Mouse (Mus musculus): ENCODE data around the gene Ppp6r1.

The Ppp6r1 gene

DNA sequence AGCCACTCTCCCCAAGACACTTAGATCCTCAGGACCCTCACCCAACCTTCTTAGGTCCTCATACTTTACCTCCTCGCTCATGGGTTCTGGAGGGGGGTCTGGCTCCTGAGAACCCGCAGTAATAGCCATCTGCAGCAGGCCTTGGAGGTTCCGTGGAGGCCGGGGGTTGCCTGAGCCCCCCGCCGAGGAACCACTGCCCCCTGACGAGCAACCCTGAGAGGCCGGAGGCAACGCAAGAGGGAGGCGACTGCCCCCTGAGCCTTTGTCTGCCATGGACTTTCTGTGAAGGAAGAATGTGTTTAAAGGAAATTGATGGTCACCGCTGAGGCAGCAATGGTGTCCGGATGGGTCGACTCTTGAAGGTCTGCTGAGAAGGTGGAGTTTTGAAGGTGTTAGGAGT lies 25.4 kb upstream of the Ppp6r1 start:
- no peaks in the 10 kb centered on the region for H3K27me3 ChIP-seq (ENCODE audit: insufficient read depth, low read length)
- H3K9me3 ChIP-seq (ENCODE audit: low read length): no peaks in the 10 kb centered on the region
- H3K4me3 ChIP-seq (replicated peaks; ENCODE audit: low read length): peak overlapping the region; percentile 93
- H3K36me3 ChIP-seq (ENCODE audit: insufficient read depth, low read length): peaks cover 32% of the 10 kb centered on the region
- peaks cover 34% of the 10 kb centered on the region for H3K4me1 ChIP-seq (replicated peaks; ENCODE audit: low read depth, low read length)
- no peak for TF ChIP-seq NANOG (IDR thresholded peaks at IDR 0.05; ENCODE audit: borderline replicate concordance, low read length)
- no peak for TF ChIP-seq CTCF (conservative IDR thresholded peaks at IDR 0.05; ENCODE audit: low read length)
- TF ChIP-seq POU5F1 (IDR thresholded peaks at IDR 0.05; ENCODE audit: borderline replicate concordance, low read length): no peak

DNA sequence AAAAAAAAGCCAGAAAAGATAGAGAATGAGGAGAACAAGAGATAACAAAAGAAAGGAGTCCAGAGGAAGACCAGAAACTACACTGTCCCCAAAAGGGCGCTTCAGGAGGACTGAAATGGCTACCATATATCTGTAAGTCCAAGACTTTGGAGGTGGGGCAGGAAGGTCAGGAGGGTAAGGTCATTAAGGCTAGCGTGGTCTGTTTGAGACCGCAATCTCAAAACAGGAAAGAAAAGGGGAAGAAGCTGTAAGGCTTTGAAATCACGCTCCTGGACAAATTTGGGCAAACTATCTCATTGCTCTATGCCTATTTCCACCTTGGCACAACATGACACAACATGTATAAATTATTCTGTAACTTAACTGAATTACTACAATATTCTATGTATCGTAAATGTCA lies 24.5 kb upstream of the Ppp6r1 start:
- peaks cover 36% of the 10 kb centered on the region for H3K36me3 ChIP-seq (ENCODE audit: insufficient read depth, low read length)
- no peaks in the 10 kb centered on the region for H3K9me3 ChIP-seq (ENCODE audit: low read length)
- H3K27me3 ChIP-seq (ENCODE audit: insufficient read depth, low read length): no peaks in the 10 kb centered on the region
- H3K4me1 ChIP-seq (replicated peaks; ENCODE audit: low read depth, low read length): peaks cover 32% of the 10 kb centered on the region
- TF ChIP-seq POU5F1 (IDR thresholded peaks at IDR 0.05; ENCODE audit: borderline replicate concordance, low read length): no peak
- TF ChIP-seq NANOG (IDR thresholded peaks at IDR 0.05; ENCODE audit: borderline replicate concordance, low read length): no peak
- no peak for TF ChIP-seq CTCF (conservative IDR thresholded peaks at IDR 0.05; ENCODE audit: low read length)
- H3K4me3 ChIP-seq (replicated peaks; ENCODE audit: low read length): no peak overlapping the region

GRCm38 (mm10) chr7:4675200-4675599 lies 16.4 kb upstream of the Ppp6r1 start:
- H3K27me3 ChIP-seq (ENCODE audit: insufficient read depth, low read length): no peaks in the 10 kb centered on the region
- no peaks in the 10 kb centered on the region for H3K9me3 ChIP-seq (ENCODE audit: low read length)
- peaks cover 80% of the 10 kb centered on the region for H3K36me3 ChIP-seq (ENCODE audit: insufficient read depth, low read length)
- TF ChIP-seq CTCF (conservative IDR thresholded peaks at IDR 0.05; ENCODE audit: low read length) (no peak), POU5F1 (IDR thresholded peaks at IDR 0.05; ENCODE audit: borderline replicate concordance, low read length) (no peak), NANOG (IDR thresholded peaks at IDR 0.05; ENCODE audit: borderline replicate concordance, low read length) (no peak)
- H3K4me1 ChIP-seq (replicated peaks; ENCODE audit: low read depth, low read length): peaks cover 55% of the 10 kb centered on the region
- no peak overlapping the region for H3K4me3 ChIP-seq (replicated peaks; ENCODE audit: low read length)

GRCm38 (mm10) chr7:4674114-4674731 lies 15.4 kb upstream of the Ppp6r1 start:
- Histone ChIP-seq H3K27me3 (ENCODE audit: insufficient read depth, low read length) (no peaks in the 10 kb centered on the region), H3K4me1 (replicated peaks; ENCODE audit: low read depth, low read length) (peaks cover 62% of the 10 kb centered on the region), H3K36me3 (ENCODE audit: insufficient read depth, low read length) (peaks cover 80% of the 10 kb centered on the region), H3K4me3 (replicated peaks; ENCODE audit: low read length) (no peak overlapping the region), H3K9me3 (ENCODE audit: low read length) (no peaks in the 10 kb centered on the region)
- TF ChIP-seq CTCF (conservative IDR thresholded peaks at IDR 0.05; ENCODE audit: low read length) (no peak), NANOG (IDR thresholded peaks at IDR 0.05; ENCODE audit: borderline replicate concordance, low read length) (no peak), POU5F1 (IDR thresholded peaks at IDR 0.05; ENCODE audit: borderline replicate concordance, low read length) (no peak)

DNA sequence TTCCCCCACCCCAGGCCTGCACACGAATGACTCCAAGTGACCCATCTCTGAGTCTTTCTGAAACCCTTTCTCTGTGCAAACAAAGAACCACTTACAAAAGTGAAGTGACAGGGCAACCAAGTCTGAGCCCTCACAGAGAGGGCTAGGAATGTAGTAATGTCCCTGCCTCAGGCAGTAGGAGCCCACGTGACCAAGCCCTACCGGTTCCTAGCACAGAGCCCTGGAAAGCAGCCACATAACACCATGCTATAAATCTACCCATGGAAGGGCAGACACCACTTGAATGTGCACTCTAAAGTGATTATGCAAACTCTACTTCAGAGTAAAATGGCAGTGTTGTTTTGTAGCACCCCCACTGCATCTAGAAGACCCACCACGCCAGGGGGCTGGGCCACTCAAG lies 13.1 kb upstream of the Ppp6r1 start:
- TF ChIP-seq POU5F1 (IDR thresholded peaks at IDR 0.05; ENCODE audit: borderline replicate concordance, low read length) (no peak), CTCF (conservative IDR thresholded peaks at IDR 0.05; ENCODE audit: low read length) (no peak), NANOG (IDR thresholded peaks at IDR 0.05; ENCODE audit: borderline replicate concordance, low read length) (no peak)
- Histone ChIP-seq H3K9me3 (ENCODE audit: low read length) (no peaks in the 10 kb centered on the region), H3K4me3 (replicated peaks; ENCODE audit: low read length) (peak overlapping the region; percentile 20; the same call in 1 of the 2 replicates), H3K36me3 (ENCODE audit: insufficient read depth, low read length) (peaks cover 79% of the 10 kb centered on the region), H3K4me1 (replicated peaks; ENCODE audit: low read depth, low read length) (peaks cover 62% of the 10 kb centered on the region), H3K27me3 (ENCODE audit: insufficient read depth, low read length) (no peaks in the 10 kb centered on the region)

DNA sequence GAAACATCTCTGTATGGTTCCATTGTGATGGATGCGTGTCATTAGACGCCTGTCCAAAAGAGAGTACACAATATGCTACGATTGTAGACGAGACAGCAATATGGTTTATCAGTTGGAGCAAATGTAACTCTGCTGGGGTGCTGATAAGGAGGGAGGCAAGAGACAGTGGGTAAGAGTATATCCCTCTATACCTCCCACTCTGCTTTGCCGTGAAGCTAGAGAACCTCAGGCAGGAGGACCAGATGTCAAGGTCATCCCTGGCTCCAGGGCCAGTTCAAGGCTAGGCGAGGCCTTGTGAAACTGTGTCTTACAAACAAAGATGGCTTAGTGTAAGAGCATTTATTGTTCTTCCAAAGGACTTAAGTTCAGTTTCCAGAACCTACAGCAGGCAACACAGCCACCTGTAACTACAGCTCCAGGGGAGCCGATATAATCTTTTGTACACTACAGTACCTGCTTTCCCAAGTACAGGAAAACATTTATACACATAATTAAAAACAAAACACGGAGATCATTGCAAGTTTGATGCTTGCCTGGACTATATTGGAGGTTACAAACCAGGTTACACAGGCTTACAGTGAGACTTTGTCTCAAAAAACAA lies 11.9 kb upstream of the Ppp6r1 start:
- Histone ChIP-seq H3K4me3 (replicated peaks; ENCODE audit: low read length) (no peak overlapping the region), H3K4me1 (replicated peaks; ENCODE audit: low read depth, low read length) (peaks cover 57% of the 10 kb centered on the region), H3K27me3 (ENCODE audit: insufficient read depth, low read length) (no peaks in the 10 kb centered on the region), H3K36me3 (ENCODE audit: insufficient read depth, low read length) (peaks cover 80% of the 10 kb centered on the region), H3K9me3 (ENCODE audit: low read length) (no peaks in the 10 kb centered on the region)
- TF ChIP-seq POU5F1 (IDR thresholded peaks at IDR 0.05; ENCODE audit: borderline replicate concordance, low read length): no peak
- TF ChIP-seq NANOG (IDR thresholded peaks at IDR 0.05; ENCODE audit: borderline replicate concordance, low read length): no peak
- TF ChIP-seq CTCF (conservative IDR thresholded peaks at IDR 0.05; ENCODE audit: low read length): no peak

DNA sequence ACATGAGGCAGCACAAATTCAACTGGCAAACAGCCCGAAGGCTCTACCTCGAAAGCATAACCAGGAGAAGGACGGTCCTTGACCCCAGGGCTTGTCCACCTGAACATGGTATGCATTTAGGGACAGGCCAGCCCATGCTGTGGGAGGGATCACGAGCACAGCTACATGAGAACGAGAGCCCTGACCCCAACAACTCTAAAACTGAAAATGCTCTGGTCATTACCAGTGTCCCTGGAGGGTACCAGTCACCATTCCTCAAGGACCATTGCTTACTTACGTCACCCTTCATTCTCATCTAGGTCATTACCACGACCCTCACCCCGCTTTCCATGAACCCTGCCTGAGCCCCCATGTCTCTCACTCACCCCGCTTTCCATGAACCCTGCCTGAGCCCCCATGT lies 10.3 kb upstream of the Ppp6r1 start:
- no peak overlapping the region for H3K4me3 ChIP-seq (replicated peaks; ENCODE audit: low read length)
- no peaks in the 10 kb centered on the region for H3K27me3 ChIP-seq (ENCODE audit: insufficient read depth, low read length)
- TF ChIP-seq NANOG (IDR thresholded peaks at IDR 0.05; ENCODE audit: borderline replicate concordance, low read length) (no peak), POU5F1 (IDR thresholded peaks at IDR 0.05; ENCODE audit: borderline replicate concordance, low read length) (no peak), CTCF (conservative IDR thresholded peaks at IDR 0.05; ENCODE audit: low read length) (no peak)
- peaks cover 75% of the 10 kb centered on the region for H3K36me3 ChIP-seq (ENCODE audit: insufficient read depth, low read length)
- peaks cover 52% of the 10 kb centered on the region for H3K4me1 ChIP-seq (replicated peaks; ENCODE audit: low read depth, low read length)
- no peaks in the 10 kb centered on the region for H3K9me3 ChIP-seq (ENCODE audit: low read length)

DNA sequence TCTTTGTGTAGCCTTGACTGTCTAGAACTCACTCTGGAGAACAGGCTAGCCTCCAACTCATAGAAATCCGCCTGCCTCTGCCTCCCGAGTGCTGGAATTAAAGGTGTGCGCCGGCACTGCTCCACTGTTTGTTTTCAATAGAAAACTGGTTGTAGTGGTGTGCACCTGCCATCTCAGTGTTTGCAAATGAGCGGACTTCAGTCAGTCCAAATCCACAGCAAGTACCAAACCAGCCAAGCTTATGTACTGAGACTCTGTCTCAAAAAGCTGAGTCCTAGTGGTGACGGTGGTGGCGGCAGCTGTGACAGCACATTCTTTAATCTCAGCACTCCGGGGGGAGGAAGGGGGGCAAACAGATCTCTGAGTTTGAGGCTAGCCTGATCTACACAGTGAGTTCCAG lies 9.7 kb upstream of the Ppp6r1 start:
- no peaks in the 10 kb centered on the region for H3K27me3 ChIP-seq (ENCODE audit: insufficient read depth, low read length)
- TF ChIP-seq POU5F1 (IDR thresholded peaks at IDR 0.05; ENCODE audit: borderline replicate concordance, low read length): no peak
- no peak for TF ChIP-seq CTCF (conservative IDR thresholded peaks at IDR 0.05; ENCODE audit: low read length)
- no peak for TF ChIP-seq NANOG (IDR thresholded peaks at IDR 0.05; ENCODE audit: borderline replicate concordance, low read length)
- H3K4me3 ChIP-seq (replicated peaks; ENCODE audit: low read length): no peak overlapping the region
- H3K9me3 ChIP-seq (ENCODE audit: low read length): no peaks in the 10 kb centered on the region
- peaks cover 54% of the 10 kb centered on the region for H3K4me1 ChIP-seq (replicated peaks; ENCODE audit: low read depth, low read length)
- peaks cover 74% of the 10 kb centered on the region for H3K36me3 ChIP-seq (ENCODE audit: insufficient read depth, low read length)

Data from E14TG2a.4 (cell line).